In genomic region chr9:56748056-56748455, GRCm38 (mm10) we compare ENCODE assay signal across 20 mouse cellular contexts. TPM values are rescaled to one million over a fixed set of nuclear protein-coding genes. Genes with fewer than 3 reads are reported as not detected.
DNase-seq lines count a peak whose midpoint lies in the region.
"Had no signal": no experiment of that assay in that cellular context is flagged by ENCODE, and none has a peak within 500 bp of the region (broad histone marks: within the 10 kb centered on the region; RNA-seq: fewer than 3 reads in every experiment).

No protein-coding gene starts in this region.

- intact Hi-C loops in left cerebral cortex, postnatal 4 days (cut with DNase I) = no loop called here
- intact Hi-C loops in left cerebral cortex, postnatal 36 days (cut with DNase I) = no loop called here

- DNase-seq in left cerebral cortex, postnatal 4 days = peak; percentile 71
- DNase-seq in left cerebral cortex, postnatal 36 days (ENCODE audit: low spot score in 2 of 2) = no peak
- peak; percentile 61 for DNase-seq in cerebellum, adult 11 months
- DNase-seq in cerebellum, adult 8-10 months = peak; percentile 59
- DNase-seq in cerebellum, postnatal 36 days = peak; percentile 57 to 66
- no peak for DNase-seq in lung, postnatal 4 days
- DNase-seq in gastrocnemius, adult 8-10 months (ENCODE audit: low spot score in 2 of 2) = no peak
- DNase-seq: adrenal gland, adult 8-10 months; embryo, embryonic 11 days; gastrocnemius, postnatal 14 days; heart, adult 11 months; heart, postnatal 14 days; kidney, adult 18-20 months; lung, embryonic 14.5 days; right cerebral cortex, postnatal 14 days; thymus, adult 2 months; thymus, postnatal 4 days had no signal

RNA-seq across cellular contexts. Expression of gene Lingo1, which starts 48.2 kb away (rescaled TPM):
- total RNA-seq in left cerebral cortex, postnatal 4 days (2021) = 100 to 1,000 TPM; 224 to 247 TPM
- total RNA-seq in left cerebral cortex, postnatal 36 days (2021) = 100 to 1,000 TPM; 455 to 509 TPM
- under 1 TPM; 0.22 to 0.92 (median 0.67) TPM for total RNA-seq in gastrocnemius, adult 8-10 months (2022)
- total RNA-seq: MEL; monocyte, adult 5-6 weeks; neutrophil, adult 5-6 weeks had no signal

Comparison
In these comparisons a context has a peak if more than half of its experiments do, and no peak if none do; other contexts are left out.
1. DNase-seq: peak in left cerebral cortex, postnatal 4 days (single experiment), cerebellum, adult 11 months (single experiment), cerebellum, adult 8-10 months (single experiment) and cerebellum, postnatal 36 days (2 of 2); none in left cerebral cortex, postnatal 36 days (0 of 2), lung, postnatal 4 days (0 of 2) and gastrocnemius, adult 8-10 months (0 of 2).
2. RNA of gene Lingo1, which starts 48.2 kb away (total RNA-seq): 455 to 509 TPM in left cerebral cortex, postnatal 36 days and 224 to 247 TPM in left cerebral cortex, postnatal 4 days; 0.22 to 0.92 TPM in gastrocnemius, adult 8-10 months; every median in the first group is over 100 times any median in the second.